ENCODE assay signal across 14 mouse cellular contexts in genomic region chr8:122030965-122031364, GRCm38 (mm10).
A peak's percentile ranks its signal among the peaks of the same experiment; 100 is the strongest.
DNase-seq lines count a peak whose midpoint lies in the region; ATAC-seq and TF ChIP-seq lines count a peak whose summit lies in the region.
"Had no signal": no experiment of that assay in that cellular context is flagged by ENCODE, and none has a peak within 500 bp of the region (broad histone marks: within the 10 kb centered on the region; RNA-seq: fewer than 3 reads in every experiment).

No protein-coding gene starts in this region.

- no peak overlapping the region for H3K27ac ChIP-seq in embryonic facial prominence, embryonic 11.5 days (replicated peaks; ENCODE audit: low read depth, low read length)
- no peak overlapping the region for H3K27ac ChIP-seq in embryonic facial prominence, embryonic 10.5 days (replicated peaks)
- 0 out of 2 replicates have a peak overlapping the region, but pooled peaks have one; percentile 12 for H3K27ac ChIP-seq in limb, embryonic 12.5 days
- no peak overlapping the region for H3K27ac ChIP-seq in limb, embryonic 10.5 days
- H3K27ac ChIP-seq in hindbrain, embryonic 12.5 days, result peak overlapping the region; percentile 35
- H3K27ac ChIP-seq in olfactory bulb, adult 2 months (ENCODE audit: insufficient read depth, low read depth, low read length), result peak overlapping the region; percentile 45
- H3K27ac ChIP-seq: embryonic facial prominence, embryonic 13.5 days; heart, embryonic 15.5 days had no signal

- DNase-seq in embryonic facial prominence, embryonic 11.5 days (ENCODE audit: low spot score), result no peak
- no peak for DNase-seq in embryonic facial prominence, embryonic 10.5 days (ENCODE audit: low spot score)
- no peak for DNase-seq in limb, embryonic 10.5 days (ENCODE audit: low spot score)
- DNase-seq in yolk sac, embryonic 10.5 days (ENCODE audit: low spot score), result no peak
- DNase-seq in ovary, postnatal 10 days (ENCODE audit: low spot score), result no peak
- DNase-seq: kidney, adult 8-10 months had no signal

- no peak for TF ChIP-seq CTCF in olfactory bulb, adult 2 months (IDR thresholded peaks at IDR 0.05; ENCODE audit: insufficient read depth, low read depth, low read length)

- no peak for TF ChIP-seq POLR2A in olfactory bulb, adult 2 months (IDR thresholded peaks at IDR 0.05; ENCODE audit: insufficient read depth, low read depth, low read length)

- no peaks in the 10 kb centered on the region for H3K36me3 ChIP-seq in embryonic facial prominence, embryonic 11.5 days (replicated peaks; ENCODE audit: control insufficient read depth, insufficient read depth, low read depth, low read length)
- peaks cover 15% of the 10 kb centered on the region for H3K36me3 ChIP-seq in embryonic facial prominence, embryonic 10.5 days (replicated peaks)
- peaks cover 14% of the 10 kb centered on the region for H3K36me3 ChIP-seq in limb, embryonic 12.5 days
- peaks cover 14% of the 10 kb centered on the region for H3K36me3 ChIP-seq in limb, embryonic 10.5 days
- peaks cover 12% of the 10 kb centered on the region for H3K36me3 ChIP-seq in hindbrain, embryonic 12.5 days

- no peaks in the 10 kb centered on the region for H3K4me1 ChIP-seq in embryonic facial prominence, embryonic 11.5 days (ENCODE audit: control insufficient read depth, insufficient read depth, low read length)
- H3K4me1 ChIP-seq in embryonic facial prominence, embryonic 10.5 days, result peaks cover 35% of the 10 kb centered on the region
- peaks cover 28% of the 10 kb centered on the region for H3K4me1 ChIP-seq in limb, embryonic 12.5 days (replicated peaks)
- peaks cover 39% of the 10 kb centered on the region for H3K4me1 ChIP-seq in limb, embryonic 10.5 days
- peaks cover 28% of the 10 kb centered on the region for H3K4me1 ChIP-seq in hindbrain, embryonic 12.5 days
- H3K4me1 ChIP-seq in olfactory bulb, adult 2 months (ENCODE audit: control insufficient read depth, insufficient read depth, low read length), result peaks cover 35% of the 10 kb centered on the region

- ATAC-seq in embryonic facial prominence, embryonic 11.5 days (replicated peaks; ENCODE audit: insufficient number of reproducible peaks, low FRiP score, low TSS enrichment, low read depth), result no peak
- no peak for ATAC-seq in limb, embryonic 12.5 days (ENCODE audit: insufficient number of reproducible peaks, insufficient read depth, low FRiP score, low TSS enrichment, low read depth)
- no peak for ATAC-seq in hindbrain, embryonic 12.5 days (ENCODE audit: low FRiP score)
- ATAC-seq: activated CD4-positive, CD25-positive, alpha-beta regulatory T cell, adult 4 months; lung, postnatal 0 days had no signal

- H3K9ac ChIP-seq in embryonic facial prominence, embryonic 11.5 days (replicated peaks; ENCODE audit: low read length), result peak overlapping the region; percentile 34; the same call in 1 of the 2 replicates
- H3K9ac ChIP-seq in limb, embryonic 12.5 days (replicated peaks), result no peak overlapping the region
- peak overlapping the region; percentile 24; the same call in 1 of the 2 replicates for H3K9ac ChIP-seq in hindbrain, embryonic 12.5 days
- H3K9ac ChIP-seq: embryonic facial prominence, embryonic 13.5 days; heart, embryonic 15.5 days had no signal

- no peaks in the 10 kb centered on the region for H3K9me3 ChIP-seq in embryonic facial prominence, embryonic 11.5 days (replicated peaks; ENCODE audit: control insufficient read depth, low read length)
- H3K9me3 ChIP-seq in embryonic facial prominence, embryonic 10.5 days, result no peaks in the 10 kb centered on the region
- H3K9me3 ChIP-seq in limb, embryonic 12.5 days, result no peaks in the 10 kb centered on the region
- H3K9me3 ChIP-seq in limb, embryonic 10.5 days (replicated peaks), result no peaks in the 10 kb centered on the region
- H3K9me3 ChIP-seq in hindbrain, embryonic 12.5 days (replicated peaks), result no peaks in the 10 kb centered on the region
- H3K9me3 ChIP-seq: embryonic facial prominence, embryonic 13.5 days; G1E; heart, embryonic 15.5 days had no signal

- H3K27me3 ChIP-seq in embryonic facial prominence, embryonic 11.5 days (ENCODE audit: control insufficient read depth, insufficient read depth, low read length), result no peaks in the 10 kb centered on the region
- H3K27me3 ChIP-seq in embryonic facial prominence, embryonic 10.5 days (replicated peaks; ENCODE audit: low read depth, poor library complexity, severe bottlenecking), result no peaks in the 10 kb centered on the region
- H3K27me3 ChIP-seq in limb, embryonic 12.5 days, result no peaks in the 10 kb centered on the region
- H3K27me3 ChIP-seq in limb, embryonic 10.5 days (ENCODE audit: low read depth, poor library complexity, severe bottlenecking), result no peaks in the 10 kb centered on the region
- no peaks in the 10 kb centered on the region for H3K27me3 ChIP-seq in hindbrain, embryonic 12.5 days
- H3K27me3 ChIP-seq: embryonic facial prominence, embryonic 13.5 days; heart, embryonic 15.5 days had no signal

- no peak overlapping the region for H3K4me3 ChIP-seq in embryonic facial prominence, embryonic 11.5 days (ENCODE audit: low read depth, low read length)
- no peak overlapping the region for H3K4me3 ChIP-seq in embryonic facial prominence, embryonic 10.5 days
- H3K4me3 ChIP-seq in limb, embryonic 12.5 days (replicated peaks), result no peak overlapping the region
- H3K4me3 ChIP-seq in limb, embryonic 10.5 days, result no peak overlapping the region
- no peak overlapping the region for H3K4me3 ChIP-seq in hindbrain, embryonic 12.5 days
- H3K4me3 ChIP-seq in olfactory bulb, adult 2 months (ENCODE audit: insufficient read depth, low read depth, low read length), result no peak overlapping the region
- H3K4me3 ChIP-seq: embryonic facial prominence, embryonic 13.5 days; heart, embryonic 15.5 days had no signal

- H3K4me2 ChIP-seq in embryonic facial prominence, embryonic 11.5 days (ENCODE audit: low read depth, low read length), result no peak overlapping the region
- H3K4me2 ChIP-seq in limb, embryonic 12.5 days, result no peak overlapping the region
- H3K4me2 ChIP-seq in hindbrain, embryonic 12.5 days (replicated peaks), result no peak overlapping the region
- H3K4me2 ChIP-seq: embryonic facial prominence, embryonic 13.5 days; heart, embryonic 15.5 days had no signal

- WGBS in embryonic facial prominence, embryonic 11.5 days, result 51% methylated on average over 7 of the region's 7 CpGs
- WGBS in embryonic facial prominence, embryonic 10.5 days, result 53% methylated on average over 7 of the region's 7 CpGs
- WGBS in limb, embryonic 12.5 days, result 57% methylated on average over 7 of the region's 7 CpGs
- 70% methylated on average over 7 of the region's 7 CpGs for WGBS in limb, embryonic 10.5 days
- 25% methylated on average over 7 of the region's 7 CpGs for WGBS in hindbrain, embryonic 12.5 days
- 29% methylated on average over 7 of the region's 7 CpGs for WGBS in olfactory bulb, adult 2 months

Comparison
In these comparisons a context has a peak if more than half of its experiments do, and no peak if none do; other contexts are left out.
1. H3K27ac ChIP-seq: peak in limb, embryonic 12.5 days (single experiment), hindbrain, embryonic 12.5 days (single experiment) and olfactory bulb, adult 2 months (single experiment); none in embryonic facial prominence, embryonic 11.5 days (single experiment), embryonic facial prominence, embryonic 10.5 days (single experiment) and limb, embryonic 10.5 days (single experiment).